Mouse (Mus musculus) cerebellum, adult 8-10 months (tissue): Measurements from ENCODE around the gene Acot6.

ENCODE experiments used
- DNase-seq: peaks from one replicate; pipeline ENCODE4 v3.0.0; 2022

Acot6 gene

GRCm38 (mm10) chr12:84107012-84107411 lies 6.6 kb downstream of the Acot6 start:
- no peak for DNase-seq

GRCm38 (mm10) chr12:84107692-84108091 lies 7.2 kb downstream of the Acot6 start:
- DNase-seq: no peak

GRCm38 (mm10) chr12:84109924-84110323 lies 9.5 kb downstream of the Acot6 start:
- DNase-seq: no peak

GRCm38 (mm10) chr12:84110814-84111213 lies 10.4 kb downstream of the Acot6 start:
- DNase-seq: no peak

- DNase-seq: no peak
These were observed 13.2 kb downstream of the Acot6 start for GRCm38 (mm10) chr12:84113676-84114075.

GRCm38 (mm10) chr12:84114153-84114994 lies 13.9 kb downstream of the Acot6 start, which contains the start of gene Dnal1:
Gene Dnal1, plus strand, starts transcription at chr12:84114366.
- peak; percentile 84 for DNase-seq

- DNase-seq: no peak
These were observed 19.1 kb downstream of the Acot6 start for GRCm38 (mm10) chr12:84119584-84119983.

- DNase-seq: no peak
These were observed 25.4 kb downstream of the Acot6 start for GRCm38 (mm10) chr12:84125892-84126291.

- DNase-seq: no peak
These were observed 26.4 kb downstream of the Acot6 start for GRCm38 (mm10) chr12:84126899-84127298.

GRCm38 (mm10) chr12:84128576-84128975 lies 28.1 kb downstream of the Acot6 start:
- no peak for DNase-seq

GRCm38 (mm10) chr12:84129931-84130330 lies 29.5 kb downstream of the Acot6 start:
- DNase-seq: no peak

- no peak for DNase-seq
These were observed 31.8 kb downstream of the Acot6 start for GRCm38 (mm10) chr12:84132265-84132664.

GRCm38 (mm10) chr12:84137131-84137530 lies 36.7 kb downstream of the Acot6 start:
- DNase-seq: no peak

- no peak for DNase-seq
These were observed 39.7 kb downstream of the Acot6 start for GRCm38 (mm10) chr12:84140135-84140534.

- no peak for DNase-seq
These were observed 40.8 kb downstream of the Acot6 start for GRCm38 (mm10) chr12:84141271-84141670.

GRCm38 (mm10) chr12:84142281-84143050 lies 42.0 kb downstream of the Acot6 start:
- no peak for DNase-seq

GRCm38 (mm10) chr12:84147954-84148621 lies 47.6 kb downstream of the Acot6 start, which contains the start of gene Pnma1:
Gene Pnma1, minus strand, starts transcription at chr12:84148489.
- peak; percentile 51 for DNase-seq

GRCm38 (mm10) chr12:84148622-84149012 lies 48.2 kb downstream of the Acot6 start:
- DNase-seq: no peak

- DNase-seq: no peak
These were observed 49.5 kb downstream of the Acot6 start for GRCm38 (mm10) chr12:84149971-84150370.

- DNase-seq: no peak
These were observed 50.5 kb downstream of the Acot6 start for GRCm38 (mm10) chr12:84150976-84151375.

GRCm38 (mm10) chr12:84151911-84152310 lies 51.5 kb downstream of the Acot6 start:
- no peak for DNase-seq

GRCm38 (mm10) chr12:84152352-84153190 lies 52.1 kb downstream of the Acot6 start:
- DNase-seq: no peak
